Mouse (Mus musculus): ENCODE data around the gene Stac2.

- TF ChIP-seq GATA1 (IDR thresholded peaks at IDR 0.05; ENCODE audit: borderline replicate concordance, low read length) (no peak), FLI1 (IDR thresholded peaks at IDR 0.05; ENCODE audit: low read length) (no peak)
Measured at GRCm38 (mm10) chr11:97987551-97988526, 65.4 kb downstream of the Stac2 start.
